Mouse (Mus musculus): ENCODE measurements around the gene Srrm2.

Gene Srrm2

GRCm38 (mm10) chr17:23804426-23805085, 14.2 kb downstream of the Srrm2 start:
- DNase-seq (ENCODE audit: low read depth, low spot score), result no peak

- no peak for DNase-seq (ENCODE audit: low read depth, low spot score)
Observed at GRCm38 (mm10) chr17:23806867-23807266, 16.5 kb downstream of the Srrm2 start.

- DNase-seq (ENCODE audit: low read depth, low spot score), result no peak
Observed at GRCm38 (mm10) chr17:23807918-23808317, 17.6 kb downstream of the Srrm2 start.

GRCm38 (mm10) chr17:23815641-23816040, 25.3 kb downstream of the Srrm2 start:
- no peak for DNase-seq (ENCODE audit: low read depth, low spot score)

GRCm38 (mm10) chr17:23818579-23818978, 28.2 kb downstream of the Srrm2 start:
- no peak for DNase-seq (ENCODE audit: low read depth, low spot score)

- no peak for DNase-seq (ENCODE audit: low read depth, low spot score)
Observed at GRCm38 (mm10) chr17:23819235-23819634, 28.9 kb downstream of the Srrm2 start.

GRCm38 (mm10) chr17:23820731-23821130, 30.4 kb downstream of the Srrm2 start:
- DNase-seq (ENCODE audit: low read depth, low spot score), result no peak

- DNase-seq (ENCODE audit: low read depth, low spot score), result no peak
Observed at GRCm38 (mm10) chr17:23822094-23822493, 31.8 kb downstream of the Srrm2 start.

- DNase-seq (ENCODE audit: low read depth, low spot score), result no peak
Observed at GRCm38 (mm10) chr17:23823018-23823417, 32.7 kb downstream of the Srrm2 start.

- DNase-seq (ENCODE audit: low read depth, low spot score), result no peak
Observed at GRCm38 (mm10) chr17:23823614-23824013, 33.3 kb downstream of the Srrm2 start.

- DNase-seq (ENCODE audit: low read depth, low spot score), result no peak
Observed at GRCm38 (mm10) chr17:23825591-23825990, 35.3 kb downstream of the Srrm2 start.

GRCm38 (mm10) chr17:23828271-23829001, 38.1 kb downstream of the Srrm2 start:
- DNase-seq (ENCODE audit: low read depth, low spot score), result no peak

GRCm38 (mm10) chr17:23829064-23829619, 38.8 kb downstream of the Srrm2 start, which contains the start of gene Elob:
TSS of gene Elob (minus strand) at chr17:23829136.
- DNase-seq (ENCODE audit: low read depth, low spot score), result peak; percentile 83

- no peak for DNase-seq (ENCODE audit: low read depth, low spot score)
Observed at GRCm38 (mm10) chr17:23831201-23831600, 40.9 kb downstream of the Srrm2 start.

- DNase-seq (ENCODE audit: low read depth, low spot score), result no peak
Observed at GRCm38 (mm10) chr17:23836006-23836575, 45.8 kb downstream of the Srrm2 start, which contains the start of gene Prss33. TSS of gene Prss33 (minus strand) at chr17:23836056.

GRCm38 (mm10) chr17:23841145-23841544, 50.8 kb downstream of the Srrm2 start:
- no peak for DNase-seq (ENCODE audit: low read depth, low spot score)

GRCm38 (mm10) chr17:23843141-23843811, 52.9 kb downstream of the Srrm2 start:
- DNase-seq (ENCODE audit: low read depth, low spot score), result no peak

GRCm38 (mm10) chr17:23843812-23844273, 53.5 kb downstream of the Srrm2 start, which contains the start of the genes Prss32 and Prss41:
TSS of gene Prss32 (plus strand) at chr17:23843855.
TSS of gene Prss41 (minus strand) at chr17:23844172.
- DNase-seq (ENCODE audit: low read depth, low spot score), result no peak

GRCm38 (mm10) chr17:23850028-23850427, 59.7 kb downstream of the Srrm2 start:
- DNase-seq (ENCODE audit: low read depth, low spot score), result no peak

- peak; percentile 28 for DNase-seq (ENCODE audit: low read depth, low spot score)
Observed at GRCm38 (mm10) chr17:23850853-23851749, 60.8 kb downstream of the Srrm2 start.
